Mouse (Mus musculus) bone marrow, adult 2 months (tissue): Measurements from ENCODE around the gene Aldh1l2. TPM values are rescaled to one million over a fixed set of nuclear protein-coding genes. Genes with fewer than 3 reads are reported as not detected.

Experiments
- H3K27ac ChIP-seq: fragments of 200-500 bp; 2 replicates; pipeline ENCODE4 v1.5.1; 2012; ENCODE audit warnings: low read depth, mild to moderate bottlenecking, control low read depth, inconsistent platforms, low read length; ENCODE audit not compliant: control insufficient read depth, poor library complexity, insufficient read depth
- H3K4me1 ChIP-seq: fragments of 200-500 bp; 2 replicates; pipeline ENCODE4 v1.6.1; 2011; ENCODE audit warnings: low read length; ENCODE audit not compliant: control insufficient read depth, insufficient read depth
- H3K4me3 ChIP-seq: fragments of 200-500 bp; replicated peaks from 2 replicates; pipeline ENCODE3; 2011; ENCODE audit warnings: mild to moderate bottlenecking, low read depth, low read length, control low read depth; ENCODE audit not compliant: control insufficient read depth
- CTCF ChIP-seq: fragments of 200-500 bp; IDR thresholded peaks from 2 replicates; pipeline ENCODE4 v1.5.1; 2011; ENCODE audit warnings: low read length, control low read depth; ENCODE audit not compliant: control insufficient read depth, insufficient read depth
- POLR2A ChIP-seq: fragments of 200-500 bp; IDR thresholded peaks from 2 replicates; pipeline ENCODE4 v1.6.1; 2011; ENCODE audit warnings: low read depth, mild to moderate bottlenecking, control low read depth, low read length, borderline replicate concordance; ENCODE audit not compliant: control insufficient read depth
- WGBS: fragments of 180-500 bp; shearing (Covaris S2); methylation state at CpG from one replicate; pipeline ENCODE4 v1.1.7; 2018; 5-methylcytosine and 5-hydroxymethylcytosine counted together
- polyA plus RNA-seq: library from polyadenylated mRNA; stranded (reverse); fragments of >200 nt; gene quantifications from 2 replicates; pipeline ENCODE4 v1.2.4, GENCODE M21; 2011; ENCODE audit warnings: low replicate concordance; ENCODE audit not compliant: missing spikeins, insufficient read depth, insufficient read length

Gene Aldh1l2
- polyA plus RNA-seq, 1 experiment = 3.0 TPM

- TF ChIP-seq CTCF (peak; percentile 15; the same call in 1 of the 2 replicates), POLR2A (no peak)
- no peak overlapping the region for H3K4me3 ChIP-seq
- H3K4me1 ChIP-seq = no peaks in the 10 kb centered on the region
- WGBS = 33% methylated on average over 8 of the region's 8 CpGs
- no peak overlapping the region for H3K27ac ChIP-seq
Measured at GRCm38 (mm10) chr10:83508962-83509660, 24.8 kb downstream of the Aldh1l2 start.

DNA sequence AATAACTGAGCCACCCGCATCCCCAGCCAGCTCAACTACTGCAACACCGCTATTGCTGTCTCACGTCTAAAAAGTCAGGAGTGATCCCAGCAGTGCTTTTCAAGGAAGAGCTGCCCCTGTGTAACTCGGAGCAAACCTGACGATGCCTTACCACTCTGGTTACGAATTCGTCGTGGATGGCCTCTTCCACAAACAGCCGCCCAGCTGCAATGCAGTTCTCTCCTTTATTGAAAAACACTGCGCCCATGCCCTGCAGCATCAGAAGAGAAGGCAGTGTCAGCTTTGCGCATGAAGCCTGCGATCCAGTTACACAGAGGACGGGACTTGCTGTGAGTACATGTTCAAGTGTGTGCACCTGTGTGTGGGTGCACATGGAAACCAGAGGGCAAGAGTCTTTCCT is 36.6 kb downstream of the Aldh1l2 start:
- WGBS = 87% methylated on average over 13 of the region's 13 CpGs
- TF ChIP-seq CTCF = no peak
- no peak for TF ChIP-seq POLR2A
- Histone ChIP-seq H3K4me3 (no peak overlapping the region), H3K27ac (no peak overlapping the region), H3K4me1 (no peaks in the 10 kb centered on the region)

DNA sequence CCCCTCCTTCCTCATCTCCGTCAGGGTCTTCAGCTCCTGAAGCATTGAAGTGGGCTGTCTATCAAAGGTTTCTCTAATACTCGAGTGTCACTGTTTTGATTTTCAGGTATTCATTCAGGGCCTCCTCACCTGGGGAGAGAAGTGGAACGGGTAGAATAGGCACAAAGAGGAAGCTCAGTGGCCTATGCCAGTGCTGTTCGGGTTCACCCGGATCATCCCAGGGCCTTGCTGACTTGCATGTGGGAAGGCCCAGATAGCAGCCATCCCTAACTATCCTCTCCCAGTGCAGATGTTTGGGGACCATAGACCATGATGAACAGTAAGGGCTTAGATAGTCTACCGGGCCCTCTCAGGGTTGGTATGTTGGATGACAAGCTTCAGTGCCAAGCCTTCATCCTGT is 43.4 kb downstream of the Aldh1l2 start:
- TF ChIP-seq POLR2A (no peak), CTCF (no peak)
- H3K4me3 ChIP-seq = no peak overlapping the region
- 83% methylated on average over 6 of the region's 6 CpGs for WGBS
- no peaks in the 10 kb centered on the region for H3K4me1 ChIP-seq
- no peak overlapping the region for H3K27ac ChIP-seq

- Histone ChIP-seq H3K27ac (no peak overlapping the region), H3K4me3 (no peak overlapping the region), H3K4me1 (no peaks in the 10 kb centered on the region)
- WGBS = 78% methylated on average over 5 of the region's 5 CpGs
- TF ChIP-seq POLR2A (no peak), CTCF (no peak)
Measured at GRCm38 (mm10) chr10:83477286-83477685, 56.7 kb downstream of the Aldh1l2 start.

DNA sequence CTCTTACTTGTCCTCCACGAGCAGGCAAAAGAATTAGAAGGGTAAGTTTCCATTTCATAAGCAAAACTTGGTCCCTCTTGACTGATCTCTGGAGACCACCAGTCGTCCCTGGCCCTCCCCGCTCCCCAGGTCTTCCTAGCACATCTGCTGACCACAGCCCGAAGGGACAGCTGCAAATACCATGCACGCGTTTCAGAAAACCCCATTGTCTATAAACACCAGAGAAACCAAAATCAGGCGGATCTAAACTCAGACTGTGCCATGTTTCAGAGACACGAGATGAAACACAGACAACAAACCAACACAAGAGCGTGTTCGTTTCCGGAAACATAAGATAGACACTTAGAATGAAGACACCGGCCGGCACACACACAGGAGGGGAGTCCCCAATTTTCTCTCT is 58.7 kb downstream of the Aldh1l2 start:
- WGBS = 88% methylated on average over 13 of the region's 13 CpGs
- TF ChIP-seq CTCF = no peak
- no peak for TF ChIP-seq POLR2A
- no peaks in the 10 kb centered on the region for H3K4me1 ChIP-seq
- no peak overlapping the region for H3K4me3 ChIP-seq
- no peak overlapping the region for H3K27ac ChIP-seq

DNA sequence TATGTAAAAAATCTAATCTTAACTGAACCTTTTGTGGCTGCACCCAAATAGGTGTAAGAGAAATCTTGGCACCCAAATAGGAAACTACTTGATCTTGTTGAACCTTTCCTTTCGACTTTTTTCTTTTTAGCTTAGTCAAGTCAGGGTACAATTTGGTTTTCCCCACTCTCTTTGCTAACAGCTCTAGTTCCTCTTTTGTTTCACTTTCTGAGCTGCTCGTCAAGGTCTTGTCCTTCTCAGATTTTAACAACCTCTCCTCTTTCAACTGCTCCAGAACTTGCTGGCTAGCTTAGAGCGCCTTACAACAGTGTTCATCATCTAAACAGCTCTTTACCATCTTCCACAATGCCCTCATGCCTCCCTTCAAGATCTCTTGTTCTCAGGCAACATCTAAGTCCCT is 76.4 kb downstream of the Aldh1l2 start:
- Histone ChIP-seq H3K27ac (no peak overlapping the region), H3K4me1 (no peaks in the 10 kb centered on the region), H3K4me3 (no peak overlapping the region)
- 73% methylated on average over 3 of the region's 3 CpGs for WGBS
- TF ChIP-seq CTCF (no peak), POLR2A (no peak)

DNA sequence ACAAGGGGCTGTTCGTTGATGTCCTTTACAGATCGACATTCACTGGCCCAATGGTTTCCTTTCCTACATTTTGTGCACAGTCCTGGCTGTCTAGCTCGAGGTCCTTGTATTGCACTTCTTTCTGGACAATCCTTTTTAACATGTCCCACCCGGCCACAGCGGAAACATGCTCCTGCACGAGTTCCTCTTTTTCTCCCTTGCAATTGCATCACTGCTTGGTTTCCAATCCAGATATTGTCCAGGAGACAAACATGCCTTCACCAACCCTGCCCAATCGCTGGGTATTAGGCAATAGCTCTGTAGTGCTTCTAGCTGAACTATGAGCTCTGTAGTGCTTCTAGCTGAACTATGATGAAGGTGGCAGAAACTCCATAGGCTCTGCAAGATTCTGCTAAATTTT is 85.4 kb downstream of the Aldh1l2 start:
- TF ChIP-seq CTCF (no peak), POLR2A (no peak)
- Histone ChIP-seq H3K4me1 (no peaks in the 10 kb centered on the region), H3K27ac (no peak overlapping the region), H3K4me3 (no peak overlapping the region)
- WGBS = 69% methylated on average over 7 of the region's 7 CpGs

Other genes with a start within 250 kb of the Aldh1l2 start
- gene Slc41a2, start 196.3 kb downstream of the Aldh1l2 start, polyA plus RNA-seq = 2.0 and 3.6 TPM in 2 replicates
- gene D10Wsu102e, start 173.9 kb downstream of the Aldh1l2 start, polyA plus RNA-seq = 0.25 and 0.50 TPM in 2 replicates
- gene Washc4, start 9.6 kb upstream of the Aldh1l2 start, polyA plus RNA-seq = 2.9 and 6.6 TPM in 2 replicates
- gene Appl2, start 114.6 kb upstream of the Aldh1l2 start, polyA plus RNA-seq = 7.6 and 9.3 TPM in 2 replicates
- 5.9 and 9.9 TPM in 2 replicates for gene 1500009L16Rik, start 188.7 kb upstream of the Aldh1l2 start, polyA plus RNA-seq